Mouse (Mus musculus) heart, embryonic 13.5 days (tissue): ENCODE measurements around the gene Acot5. TPM values are rescaled to one million over a fixed set of nuclear protein-coding genes. Genes with fewer than 3 reads are reported as not detected.
"Not testable (repeated sequence)": the region's sequence is repeated elsewhere in the genome, so short reads cannot be mapped to it uniquely, and the experiment has no call there.

Source experiments
- ATAC-seq: fragments of 200-750 bp; cut with Nextera tagmentation; 2 replicates; pipeline ENCODE4 v1.8.0; 2017; ENCODE audit warnings: moderate TSS enrichment; ENCODE audit not compliant: insufficient number of reproducible peaks, low FRiP score, low TSS enrichment; ENCODE audit errors: extremely low read depth
- H3K27ac ChIP-seq: fragments of 300-500 bp; sonication (generic); replicated peaks from 2 replicates; pipeline ENCODE4 v1.5.1; 2015; ENCODE audit warnings: moderate library complexity, mild to moderate bottlenecking, inconsistent platforms
- H3K27me3 ChIP-seq: fragments of 300-500 bp; sonication (generic); replicated peaks from 2 replicates; pipeline ENCODE4 v1.6.1; 2015; ENCODE audit warnings: mild to moderate bottlenecking, inconsistent platforms
- H3K36me3 ChIP-seq: fragments of 300-500 bp; sonication (generic); 2 replicates; pipeline ENCODE4 v1.6.1; 2015; ENCODE audit warnings: mild to moderate bottlenecking, inconsistent platforms
- H3K4me1 ChIP-seq: fragments of 300-500 bp; sonication (generic); 2 replicates; pipeline ENCODE4 v1.6.1; 2015; ENCODE audit warnings: inconsistent platforms
- H3K4me2 ChIP-seq: fragments of 300-500 bp; sonication (generic); 2 replicates; pipeline ENCODE4 v1.6.1; 2015; ENCODE audit warnings: inconsistent platforms, mild to moderate bottlenecking, moderate library complexity
- H3K4me3 ChIP-seq: fragments of 300-500 bp; sonication (generic); 2 replicates; pipeline ENCODE4 v1.5.1; 2015; ENCODE audit warnings: moderate library complexity, mild to moderate bottlenecking, inconsistent platforms
- H3K9ac ChIP-seq: fragments of 300-500 bp; sonication (generic); 2 replicates; pipeline ENCODE4 v1.6.1; 2015; ENCODE audit warnings: inconsistent platforms, mild to moderate bottlenecking, moderate library complexity
- H3K9me3 ChIP-seq: fragments of 300-500 bp; sonication (generic); 2 replicates; pipeline ENCODE4 v1.6.1; 2016; ENCODE audit warnings: inconsistent platforms
- WGBS: fragments of 180-500 bp; shearing (Covaris S2); methylation state at CpG from one replicate; pipeline ENCODE4 v1.1.7; 2015; ENCODE audit warnings: mixed read lengths; 5-methylcytosine and 5-hydroxymethylcytosine counted together
- polyA plus RNA-seq: library from polyadenylated mRNA; unstranded; fragments of >200 nt; fragmentation: Nextera tagmentation; extraction: Ambion mirVana; gene quantifications from 2 replicates; pipeline ENCODE4 v1.2.1, GENCODE M21; 2015

Acot5 gene
- polyA plus RNA-seq, result 0.14 TPM in 1 of 2 replicates, not detected in the other

- WGBS, result 44% methylated on average over 9 of the region's 9 CpGs
- Histone ChIP-seq H3K4me2 (peak within 1 kb of the TSS; percentile 76), H3K27me3 (peaks cover 55% of the 10 kb centered on the region), H3K4me3 (peak within 1 kb of the TSS; percentile 52), H3K4me1 (0 out of 2 replicates have a peak, but pooled peaks cover 3% of the 10 kb centered on the region), H3K27ac (no peak within 1 kb of the TSS), H3K36me3 (no peaks in the 10 kb centered on the region), H3K9me3 (no peaks in the 10 kb centered on the region), H3K9ac (peak within 1 kb of the TSS; percentile 71)
- ATAC-seq, result no peak
These were observed at the start of gene Acot5 for GRCm38 (mm10) chr12:84068986-84069385. Gene Acot5 (plus strand): TSS chr12:84069325.

GRCm38 (mm10) chr12:84020528-84020927 lies 48.6 kb upstream of the Acot5 start:
- H3K4me2 ChIP-seq, result peak overlapping the region; percentile 16
- H3K9ac ChIP-seq, H3K4me3 ChIP-seq, H3K36me3 ChIP-seq, H3K9me3 ChIP-seq, H3K27me3 ChIP-seq: not testable (repeated sequence)
- 0 out of 2 replicates have a peak overlapping the region, but pooled peaks have one; percentile 43 for H3K27ac ChIP-seq
- H3K4me1 ChIP-seq, result peaks cover 16% of the 10 kb centered on the region
- WGBS, result 14% methylated on average over 7 of the region's 7 CpGs
- ATAC-seq, result peak; percentile 51; the same call in 1 of the 2 replicates

GRCm38 (mm10) chr12:84022266-84022665 lies 46.9 kb upstream of the Acot5 start:
- H3K36me3 ChIP-seq, ATAC-seq, H3K9me3 ChIP-seq, H3K9ac ChIP-seq, H3K4me3 ChIP-seq, H3K27ac ChIP-seq, H3K4me2 ChIP-seq, H3K27me3 ChIP-seq: not testable (repeated sequence)
- peaks cover 16% of the 10 kb centered on the region for H3K4me1 ChIP-seq
- 90% methylated on average over 4 of the region's 4 CpGs for WGBS

GRCm38 (mm10) chr12:84023052-84023745 lies 45.9 kb upstream of the Acot5 start:
- H3K27me3 ChIP-seq, result no peaks in the 10 kb centered on the region
- no peaks in the 10 kb centered on the region for H3K9me3 ChIP-seq
- H3K4me1 ChIP-seq, result peaks cover 16% of the 10 kb centered on the region
- H3K27ac ChIP-seq, result no peak overlapping the region
- no peak overlapping the region for H3K4me2 ChIP-seq
- ATAC-seq, result no peak
- H3K36me3 ChIP-seq, result no peaks in the 10 kb centered on the region
- H3K4me3 ChIP-seq, result no peak overlapping the region
- WGBS, result 83% methylated on average over 9 of the region's 9 CpGs
- H3K9ac ChIP-seq, result no peak overlapping the region

- 78% methylated on average over 7 of the region's 7 CpGs for WGBS
- no peak overlapping the region for H3K27ac ChIP-seq
- no peak for ATAC-seq
- no peaks in the 10 kb centered on the region for H3K9me3 ChIP-seq
- no peak overlapping the region for H3K4me3 ChIP-seq
- peaks cover 8% of the 10 kb centered on the region; the same call in 1 of the 2 replicates for H3K4me1 ChIP-seq
- no peak overlapping the region for H3K9ac ChIP-seq
- H3K4me2 ChIP-seq, result no peak overlapping the region
- no peaks in the 10 kb centered on the region for H3K27me3 ChIP-seq
- no peaks in the 10 kb centered on the region for H3K36me3 ChIP-seq
These were observed 43.2 kb upstream of the Acot5 start for GRCm38 (mm10) chr12:84025888-84026287.

- H3K36me3 ChIP-seq, H3K27me3 ChIP-seq, H3K9me3 ChIP-seq, ATAC-seq, H3K4me1 ChIP-seq, H3K4me3 ChIP-seq, H3K27ac ChIP-seq, H3K9ac ChIP-seq, H3K4me2 ChIP-seq: not testable (repeated sequence)
- WGBS, result 64% methylated on average over 3 of the region's 3 CpGs
These were observed 40.8 kb upstream of the Acot5 start for GRCm38 (mm10) chr12:84028328-84028727.

GRCm38 (mm10) chr12:84029043-84029442 lies 40.1 kb upstream of the Acot5 start:
- not testable (repeated sequence) for H3K4me3 ChIP-seq, H3K9me3 ChIP-seq, H3K9ac ChIP-seq, H3K27ac ChIP-seq, H3K4me2 ChIP-seq, H3K4me1 ChIP-seq, ATAC-seq, H3K27me3 ChIP-seq, H3K36me3 ChIP-seq
- 93% methylated on average over 1 of the region's 1 CpGs for WGBS

- Histone ChIP-seq H3K4me3 (no peak overlapping the region), H3K9ac (no peak overlapping the region), H3K27me3 (peaks cover 3% of the 10 kb centered on the region; the same call in 1 of the 2 replicates), H3K4me1 (peaks cover 2% of the 10 kb centered on the region; the same call in 1 of the 2 replicates), H3K9me3 (no peaks in the 10 kb centered on the region), H3K4me2 (no peak overlapping the region), H3K27ac (no peak overlapping the region), H3K36me3 (no peaks in the 10 kb centered on the region)
- ATAC-seq, result no peak
- WGBS, result 61% methylated on average over 4 of the region's 4 CpGs
These were observed 38.3 kb upstream of the Acot5 start for GRCm38 (mm10) chr12:84030659-84031332.

- peaks cover 2% of the 10 kb centered on the region; the same call in 1 of the 2 replicates for H3K4me1 ChIP-seq
- H3K9ac ChIP-seq, result no peak overlapping the region
- H3K4me3 ChIP-seq, result no peak overlapping the region
- 78% methylated on average over 4 of the region's 4 CpGs for WGBS
- H3K4me2 ChIP-seq, result no peak overlapping the region
- no peaks in the 10 kb centered on the region for H3K9me3 ChIP-seq
- no peak for ATAC-seq
- no peak overlapping the region for H3K27ac ChIP-seq
- no peaks in the 10 kb centered on the region for H3K36me3 ChIP-seq
- H3K27me3 ChIP-seq, result peaks cover 8% of the 10 kb centered on the region; the same call in 1 of the 2 replicates
These were observed 36.3 kb upstream of the Acot5 start for GRCm38 (mm10) chr12:84032854-84033253.

GRCm38 (mm10) chr12:84033302-84033701 lies 35.8 kb upstream of the Acot5 start:
- 64% methylated on average over 2 of the region's 2 CpGs for whole genome bisulfite sequencing

GRCm38 (mm10) chr12:84034108-84034507 lies 35.0 kb upstream of the Acot5 start:
- Histone ChIP-seq H3K4me3 (no peak overlapping the region), H3K9ac (no peak overlapping the region), H3K36me3 (no peaks in the 10 kb centered on the region), H3K27me3 (peaks cover 8% of the 10 kb centered on the region; the same call in 1 of the 2 replicates), H3K9me3 (no peaks in the 10 kb centered on the region; the same call in 1 of the 2 replicates), H3K4me1 (peaks cover 6% of the 10 kb centered on the region; the same call in 1 of the 2 replicates), H3K27ac (no peak overlapping the region), H3K4me2 (no peak overlapping the region)
- ATAC-seq, result no peak
- WGBS, result 55% methylated on average over 4 of the region's 4 CpGs

More at GRCm38 (mm10) chr12:84033302-84033701, 35.8 kb upstream of the Acot5 start:
- not testable (repeated sequence) for H3K4me2 ChIP-seq, ATAC-seq, H3K27ac ChIP-seq, H3K4me1 ChIP-seq, H3K9me3 ChIP-seq, H3K27me3 ChIP-seq, H3K36me3 ChIP-seq, H3K4me3 ChIP-seq, H3K9ac ChIP-seq
